Mouse (Mus musculus) adrenal gland, postnatal 4 days (tissue): ENCODE results near the gene Rmi2. TPM values are rescaled to one million over a fixed set of nuclear protein-coding genes. Genes with fewer than 3 reads are reported as not detected.

Experiments
- DNase-seq, 2 experiments: peaks; one replicate each; pipeline ENCODE4 v3.0.0; 2021 to 2022; ENCODE audit warnings: low spot score in 2 of 2, mixed read lengths in 2 of 2
- total RNA-seq, 2 experiments: library from RNA; stranded (reverse); gene quantifications; 2 replicates each; pipeline ENCODE4 v1.2.3; 2021

Rmi2 gene
- total RNA-seq, 2 experiments from 2014 or later: 2.1 to 3.4 TPM

GRCm38 (mm10) chr16:10864833-10865591 is 30.2 kb downstream of the Rmi2 start:
- DNase-seq: no peak

DNA sequence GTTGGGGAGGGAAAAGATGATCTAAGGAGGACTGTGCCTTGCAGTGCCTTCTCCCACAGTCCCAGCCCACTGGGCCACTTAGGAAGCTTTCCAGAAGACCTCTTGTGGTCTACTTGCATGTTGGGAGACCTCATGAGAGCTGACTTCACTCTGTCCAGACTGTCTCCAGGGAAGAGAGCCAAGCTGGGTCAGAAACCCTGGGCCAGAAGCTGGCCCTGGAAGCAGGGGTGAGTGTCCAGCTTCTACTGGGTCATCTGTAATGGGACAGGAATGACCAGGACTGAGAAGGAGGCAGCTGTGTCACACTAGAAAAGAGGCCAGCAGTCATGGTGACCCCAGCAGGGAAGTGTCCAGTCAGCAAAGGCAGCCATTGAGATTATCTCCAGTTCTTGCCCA is 30.7 kb downstream of the Rmi2 start:
- no peak for DNase-seq

- no peak for DNase-seq
Measured at GRCm38 (mm10) chr16:10866841-10867240, 32.0 kb downstream of the Rmi2 start.

DNA sequence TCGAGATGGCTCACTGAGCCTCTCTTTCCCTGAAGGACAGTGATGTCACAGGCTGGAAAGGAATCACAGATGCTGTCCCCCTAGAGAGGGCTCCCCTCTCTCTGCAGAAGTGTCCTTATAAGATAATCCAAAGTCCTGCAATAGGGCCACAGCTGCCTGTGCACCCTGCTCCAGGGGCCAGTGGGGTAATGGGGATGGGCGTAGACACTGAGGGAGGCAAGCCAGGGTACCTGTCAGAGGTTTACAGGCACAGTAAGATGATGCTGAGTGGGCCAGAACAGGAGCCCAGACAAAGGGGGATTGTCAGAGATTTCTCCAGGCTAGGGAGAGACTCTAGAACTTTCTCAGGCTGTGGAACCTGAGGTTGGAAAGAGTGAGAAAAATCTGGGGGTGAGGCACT is 32.6 kb downstream of the Rmi2 start:
- DNase-seq: no peak

DNA sequence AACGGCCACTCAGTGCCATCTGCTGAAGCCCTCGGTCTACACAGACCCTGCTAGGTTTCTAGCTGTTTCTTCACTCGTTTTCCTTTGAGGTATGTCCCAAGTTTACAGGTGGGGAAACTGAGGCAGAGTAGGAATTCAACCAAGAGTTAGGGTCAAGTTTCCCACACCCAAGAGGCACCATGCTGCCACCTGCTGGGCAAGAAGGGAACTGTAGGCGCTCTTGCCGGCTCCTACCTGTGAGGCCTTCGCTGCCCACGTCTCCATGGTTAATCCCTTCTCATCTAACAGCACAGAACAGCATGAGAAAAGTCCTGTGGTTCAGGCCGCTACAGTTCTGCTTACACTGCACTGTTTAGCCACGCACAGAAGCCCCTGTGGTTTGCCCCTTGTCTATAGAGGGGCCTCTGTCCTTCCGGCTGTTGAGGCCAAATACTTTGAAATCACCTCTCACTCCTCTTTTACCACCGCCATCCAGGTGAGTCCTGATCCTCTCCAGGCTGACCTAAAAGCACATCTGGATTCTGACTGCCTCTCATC is 33.1 kb downstream of the Rmi2 start:
- no peak for DNase-seq

- DNase-seq: no peak
Measured at GRCm38 (mm10) chr16:10870969-10871368, 36.1 kb downstream of the Rmi2 start.

DNA sequence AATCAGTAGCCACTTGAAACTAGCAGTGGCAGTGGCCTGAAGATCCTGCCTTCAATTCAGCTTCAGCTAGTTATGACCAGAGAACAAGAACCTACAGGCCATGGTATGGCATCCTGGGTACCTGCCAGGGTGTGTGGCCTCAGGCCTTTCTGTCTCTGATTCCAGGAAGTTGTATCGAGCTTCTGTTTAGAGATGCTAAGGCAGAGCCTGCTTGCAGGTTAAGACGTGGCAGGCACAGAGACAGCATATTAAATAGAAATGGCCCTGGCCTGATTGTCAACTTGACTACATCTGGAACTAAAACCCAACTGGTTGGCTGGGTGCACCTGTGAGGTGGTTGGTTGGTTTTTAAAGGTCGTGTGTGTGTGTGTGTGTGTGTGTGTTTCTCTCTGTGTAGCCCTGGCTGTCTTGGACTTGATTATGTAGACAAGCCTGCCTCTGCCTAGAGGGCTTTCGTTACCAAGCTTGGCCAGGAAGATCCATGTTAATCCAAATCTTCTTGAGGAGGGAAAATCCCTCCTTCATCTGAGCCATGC is 38.0 kb downstream of the Rmi2 start:
- no peak for DNase-seq

GRCm38 (mm10) chr16:10873654-10874053 is 38.8 kb downstream of the Rmi2 start:
- peak; percentile 55 to 78 for DNase-seq

- DNase-seq: no peak
Measured at GRCm38 (mm10) chr16:10878227-10878626, 43.4 kb downstream of the Rmi2 start.

GRCm38 (mm10) chr16:10879467-10879866 is 44.6 kb downstream of the Rmi2 start:
- peak in 1 of 2 experiments; percentile 42 for DNase-seq

DNA sequence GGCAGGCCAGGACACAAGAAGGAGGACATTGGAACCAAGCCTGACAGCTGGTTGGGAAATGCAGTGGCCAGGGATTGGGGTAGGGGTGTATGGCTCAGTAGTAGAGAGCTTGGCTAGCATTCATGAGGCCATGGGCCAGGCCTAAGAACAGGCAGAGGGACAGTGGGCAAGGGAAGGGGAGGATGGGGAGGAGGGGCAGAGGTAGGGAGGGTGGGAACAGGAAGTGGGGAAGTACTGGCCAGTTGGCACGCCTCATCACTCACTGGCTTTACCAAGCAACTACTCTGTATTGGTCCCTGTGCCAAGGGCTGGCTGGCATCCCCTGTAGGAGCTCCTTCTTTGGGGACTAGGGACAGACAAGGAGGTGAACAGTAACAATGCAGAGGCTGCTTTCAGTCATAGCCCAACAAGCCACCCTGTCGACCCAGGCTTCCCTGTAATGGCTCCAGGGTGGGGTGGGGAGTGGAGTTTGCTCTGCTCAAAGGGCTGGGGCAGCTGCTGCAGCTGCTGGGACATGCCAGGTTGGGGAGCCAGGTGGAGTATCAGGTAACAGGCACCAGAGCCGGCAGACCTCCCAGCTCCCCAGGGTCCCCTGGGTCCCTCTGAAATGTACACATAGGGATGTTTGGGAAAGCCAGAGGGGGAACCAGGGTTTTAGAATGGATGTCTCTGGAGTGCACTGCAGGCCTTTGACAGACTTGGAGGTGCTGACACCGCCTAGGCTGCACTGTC is 46.5 kb downstream of the Rmi2 start:
- DNase-seq: no peak

DNA sequence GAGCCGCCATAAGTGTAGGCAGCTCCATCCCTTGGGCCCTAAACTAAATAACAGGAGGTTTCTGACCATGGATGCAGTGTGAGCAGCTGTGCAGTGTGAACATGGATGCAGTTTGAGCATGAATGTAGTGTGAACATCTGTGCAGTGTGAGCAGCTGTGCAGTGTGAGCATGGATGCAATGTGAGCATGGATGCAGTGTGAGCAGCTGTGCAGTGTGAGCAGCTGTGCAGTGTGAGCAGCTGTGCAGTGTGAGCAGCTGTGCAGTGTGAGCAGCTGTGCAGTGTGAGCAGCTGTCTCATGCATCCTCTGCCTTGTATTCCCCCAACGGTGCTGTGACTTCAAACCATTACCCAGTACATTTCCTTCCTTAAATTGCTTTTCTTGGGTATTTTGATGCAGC is 52.6 kb downstream of the Rmi2 start:
- no peak for DNase-seq

DNA sequence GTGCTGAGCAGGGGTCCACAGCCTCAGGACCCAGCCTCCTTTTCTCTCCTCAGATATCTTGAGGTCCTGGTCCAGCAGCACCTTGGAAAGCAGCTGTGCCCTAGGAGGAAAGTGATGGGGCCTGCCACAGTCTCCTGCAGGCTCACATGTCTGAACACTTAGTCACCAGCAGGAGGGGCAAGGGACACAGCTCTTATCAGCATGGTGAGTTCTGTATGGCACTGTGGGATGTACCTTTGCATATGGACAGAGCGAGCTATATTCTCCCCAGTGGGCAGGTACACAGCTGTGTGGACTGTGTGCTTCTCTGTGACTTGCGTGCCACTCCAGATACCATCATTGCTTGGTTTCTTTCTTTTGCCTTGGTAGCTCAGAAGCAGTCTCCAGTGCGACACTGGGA is 55.5 kb downstream of the Rmi2 start:
- DNase-seq: no peak

DNA sequence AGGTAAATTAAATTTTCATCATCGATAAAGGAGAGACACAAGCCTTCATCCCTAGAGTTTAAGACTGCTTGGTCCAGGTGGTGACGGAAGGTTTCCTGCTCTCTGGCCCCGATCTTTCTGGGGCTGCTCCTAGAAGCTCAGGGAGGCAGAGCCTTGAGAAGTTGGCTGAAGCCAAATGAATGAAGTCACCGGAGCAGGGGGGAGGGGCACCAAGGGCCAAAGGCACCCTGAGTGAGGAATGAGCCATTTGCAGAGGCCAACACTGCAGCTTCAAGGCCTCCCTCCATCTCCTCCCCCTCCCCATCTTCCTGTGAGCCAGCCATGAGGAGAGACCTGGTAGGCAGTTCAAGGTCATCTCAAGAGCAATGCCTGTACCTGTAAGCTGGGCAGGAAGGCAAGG is 58.3 kb downstream of the Rmi2 start:
- no peak for DNase-seq

DNA sequence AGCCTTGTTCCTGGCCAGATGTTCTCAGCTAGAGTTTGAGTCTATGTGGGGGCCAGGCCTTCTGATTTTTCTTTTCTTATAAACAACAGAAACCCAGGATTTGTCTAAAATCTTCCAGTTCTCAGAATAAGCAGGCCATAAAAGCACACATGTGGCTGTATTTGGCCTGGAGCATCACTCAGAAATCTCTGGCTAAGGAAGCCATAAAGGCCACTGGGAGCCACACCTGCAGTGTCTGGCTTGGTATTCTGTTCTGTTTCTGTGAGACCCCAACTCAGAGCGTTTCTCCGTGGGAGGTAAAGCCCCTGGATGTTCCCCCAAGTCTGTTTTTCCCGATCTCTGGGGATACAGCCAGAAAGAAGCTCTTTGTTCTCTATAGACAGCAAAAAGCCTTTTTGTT is 61.0 kb downstream of the Rmi2 start:
- DNase-seq: no peak

- no peak for DNase-seq
Measured at GRCm38 (mm10) chr16:10897372-10897771, 62.5 kb downstream of the Rmi2 start.

GRCm38 (mm10) chr16:10900736-10901135 is 65.9 kb downstream of the Rmi2 start:
- no peak for DNase-seq

- no peak for DNase-seq
Measured at GRCm38 (mm10) chr16:10901956-10902355, 67.1 kb downstream of the Rmi2 start.

GRCm38 (mm10) chr16:10902849-10903248 is 68.0 kb downstream of the Rmi2 start:
- no peak for DNase-seq

DNA sequence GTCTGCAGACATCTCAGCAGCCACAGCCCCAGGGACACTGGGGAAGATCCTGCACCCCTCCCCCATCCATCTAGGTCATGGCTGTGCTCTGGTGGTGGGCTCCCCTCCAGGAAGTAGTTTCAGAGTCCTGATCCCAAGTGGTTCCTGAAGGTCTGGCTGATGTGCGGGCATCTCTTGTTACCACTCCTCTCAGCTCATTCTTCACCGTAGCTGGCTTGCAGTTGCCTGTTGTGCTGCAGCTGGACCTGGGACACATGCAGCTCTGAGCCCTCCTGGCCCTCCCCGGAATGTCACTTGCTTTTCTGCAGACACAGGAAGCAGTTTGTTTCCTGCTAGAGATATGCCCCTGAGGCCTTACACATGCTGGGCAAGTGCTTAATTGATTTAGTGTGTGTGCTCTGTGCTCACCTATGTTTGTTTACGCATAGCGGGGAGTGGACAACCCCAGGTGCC is 70.8 kb downstream of the Rmi2 start:
- no peak for DNase-seq

DNA sequence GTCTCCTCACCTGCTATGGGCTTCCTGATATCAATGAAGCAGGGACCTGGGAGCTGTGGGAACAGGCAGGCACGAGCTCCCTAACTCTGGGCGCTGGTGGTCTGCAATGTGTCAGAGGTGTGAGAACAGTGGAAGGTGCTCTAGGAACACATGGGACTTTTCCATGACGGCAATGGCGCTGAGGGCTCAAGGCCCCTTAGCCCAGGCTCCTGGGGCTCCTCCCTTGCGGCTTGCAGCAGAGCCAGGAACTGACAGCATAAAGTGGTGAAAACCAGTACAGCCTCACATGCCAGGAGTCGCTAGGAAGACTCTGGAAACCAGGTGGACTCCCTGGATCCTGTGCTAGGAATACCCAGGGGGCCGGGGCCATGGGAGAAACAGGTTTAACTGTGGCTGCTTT is 75.7 kb downstream of the Rmi2 start:
- no peak for DNase-seq

DNA sequence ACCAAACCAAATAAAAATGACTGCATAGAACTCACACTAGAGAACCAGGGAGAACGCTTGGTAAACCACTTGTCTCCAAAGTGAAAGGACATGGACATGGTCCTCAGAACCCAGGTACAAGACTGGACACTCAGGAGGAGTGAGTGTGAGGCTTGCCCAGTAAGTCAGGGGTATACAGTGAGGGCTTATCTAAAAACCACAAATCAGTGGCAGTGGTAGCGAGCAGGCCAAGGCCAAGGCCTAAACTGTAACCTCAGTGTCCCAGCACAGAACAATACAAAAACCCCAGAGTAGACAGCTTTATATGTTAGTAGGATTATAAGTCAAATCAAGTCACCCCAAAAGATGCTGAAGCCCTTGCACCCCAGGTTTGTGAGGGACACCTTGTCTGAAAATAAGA is 76.2 kb downstream of the Rmi2 start:
- no peak for DNase-seq
